Mouse (Mus musculus) effector memory CD4-positive, alpha-beta T cell, adult 5 months (primary cell): Measurements from ENCODE around the gene 4933402D24Rik. TPM values are rescaled to one million over a fixed set of nuclear protein-coding genes. Genes with fewer than 3 reads are reported as not detected.

Experiments
- polyA plus RNA-seq: library from polyadenylated mRNA; unstranded; fragments of 100-300 nt; shearing (Covaris generic); gene quantifications from one replicate; pipeline ENCODE4 v1.2.1, GENCODE M21; 2017

The 4933402D24Rik gene
- polyA plus RNA-seq: not detected

GRCm38 (mm10) chr1:63769167-63769566, at the start of gene 4933402D24Rik:
Gene 4933402D24Rik (minus strand): TSS chr1:63769267.

GRCm38 (mm10) chr1:63730240-63730771, 38.8 kb downstream of the 4933402D24Rik start, which contains the start of the genes Mdh1b and Fastkd2:
Gene Mdh1b (minus strand): TSS chr1:63730318.
Gene Fastkd2 (plus strand): TSS chr1:63730614.

Other genes with a start within 250 kb of the 4933402D24Rik start
- gene Gm39653, start 153.3 kb downstream of the 4933402D24Rik start, polyA plus RNA-seq: not detected
- gene Dytn, start 82.3 kb downstream of the 4933402D24Rik start, polyA plus RNA-seq: not detected
- gene Mdh1b, start 38.9 kb downstream of the 4933402D24Rik start, polyA plus RNA-seq: not detected
- 37.2 TPM for gene Fastkd2, start 38.7 kb downstream of the 4933402D24Rik start, polyA plus RNA-seq